Mouse (Mus musculus): ENCODE measurements at regions not wholly inside any gene's neighbourhood (a gene's known extent, or its start where the extent isn't known, plus 50 kb on each side); places are given as distances from the start of the nearest gene placed in this dataset.

GRCm38 (mm10) chr17:45799725-45800124, 66.1 kb upstream of the 1600014C23Rik start:
- H3K9ac ChIP-seq (ENCODE audit: low read length), result no peak overlapping the region
- H3K36me3 ChIP-seq (ENCODE audit: control insufficient read depth, insufficient read depth, low read length), result no peaks in the 10 kb centered on the region
- WGBS, result 91% methylated on average over 1 of the region's 1 CpGs
- no peak overlapping the region for H3K27ac ChIP-seq (ENCODE audit: low read depth, low read length)
- no peaks in the 10 kb centered on the region for H3K9me3 ChIP-seq (ENCODE audit: control insufficient read depth, low read length)
- no peak overlapping the region for H3K4me3 ChIP-seq (ENCODE audit: low read depth, low read length)
- DNase-seq (ENCODE audit: low spot score, missing footprints), result no peak
- ATAC-seq (ENCODE audit: low FRiP score), result no peak
- H3K27me3 ChIP-seq (ENCODE audit: control insufficient read depth, insufficient read depth, low read length), result no peaks in the 10 kb centered on the region
- H3K4me2 ChIP-seq, result no peak overlapping the region
- H3K4me1 ChIP-seq (ENCODE audit: control insufficient read depth, insufficient read depth, low read length), result no peaks in the 10 kb centered on the region

GRCm38 (mm10) chr17:45798996-45799395, 65.4 kb upstream of the 1600014C23Rik start:
- no peak for DNase-seq (ENCODE audit: low spot score, missing footprints)
- H3K9me3 ChIP-seq (ENCODE audit: control insufficient read depth, low read length), result no peaks in the 10 kb centered on the region
- no peak overlapping the region for H3K4me2 ChIP-seq
- H3K4me3 ChIP-seq (ENCODE audit: low read depth, low read length), result no peak overlapping the region
- ATAC-seq (ENCODE audit: low FRiP score), result no peak
- no peaks in the 10 kb centered on the region for H3K4me1 ChIP-seq (ENCODE audit: control insufficient read depth, insufficient read depth, low read length)
- no peaks in the 10 kb centered on the region for H3K27me3 ChIP-seq (ENCODE audit: control insufficient read depth, insufficient read depth, low read length)
- no peak overlapping the region for H3K9ac ChIP-seq (ENCODE audit: low read length)
- WGBS, result 84% methylated on average over 11 of the region's 11 CpGs
- no peak overlapping the region for H3K27ac ChIP-seq (ENCODE audit: low read depth, low read length)
- H3K36me3 ChIP-seq (ENCODE audit: control insufficient read depth, insufficient read depth, low read length), result no peaks in the 10 kb centered on the region

GRCm38 (mm10) chr17:45798456-45798855, 64.8 kb upstream of the 1600014C23Rik start:
- 85% methylated on average over 8 of the region's 8 CpGs for WGBS

GRCm38 (mm10) chr17:45797121-45797520, 63.5 kb upstream of the 1600014C23Rik start:
- Histone ChIP-seq H3K4me3 (ENCODE audit: low read depth, low read length) (no peak overlapping the region), H3K4me1 (ENCODE audit: control insufficient read depth, insufficient read depth, low read length) (no peaks in the 10 kb centered on the region), H3K27me3 (ENCODE audit: control insufficient read depth, insufficient read depth, low read length) (no peaks in the 10 kb centered on the region), H3K4me2 (no peak overlapping the region), H3K36me3 (ENCODE audit: control insufficient read depth, insufficient read depth, low read length) (no peaks in the 10 kb centered on the region), H3K27ac (ENCODE audit: low read depth, low read length) (no peak overlapping the region), H3K9me3 (ENCODE audit: control insufficient read depth, low read length) (no peaks in the 10 kb centered on the region), H3K9ac (ENCODE audit: low read length) (no peak overlapping the region)
- ATAC-seq (ENCODE audit: low FRiP score), result no peak
- 78% methylated on average over 6 of the region's 6 CpGs for WGBS
- no peak for DNase-seq (ENCODE audit: low spot score, missing footprints)

More at GRCm38 (mm10) chr17:45798456-45798855, 64.8 kb upstream of the 1600014C23Rik start:
- no peak overlapping the region for H3K4me3 ChIP-seq (ENCODE audit: low read depth, low read length)
- H3K9ac ChIP-seq (ENCODE audit: low read length), result no peak overlapping the region
- H3K4me2 ChIP-seq, result no peak overlapping the region
- no peak for ATAC-seq (ENCODE audit: low FRiP score)
- H3K9me3 ChIP-seq (ENCODE audit: control insufficient read depth, low read length), result no peaks in the 10 kb centered on the region
- no peaks in the 10 kb centered on the region for H3K4me1 ChIP-seq (ENCODE audit: control insufficient read depth, insufficient read depth, low read length)
- no peak for DNase-seq (ENCODE audit: low spot score, missing footprints)
- no peak overlapping the region for H3K27ac ChIP-seq (ENCODE audit: low read depth, low read length)
- H3K36me3 ChIP-seq (ENCODE audit: control insufficient read depth, insufficient read depth, low read length), result no peaks in the 10 kb centered on the region
- no peaks in the 10 kb centered on the region for H3K27me3 ChIP-seq (ENCODE audit: control insufficient read depth, insufficient read depth, low read length)

GRCm38 (mm10) chr17:45794926-45795325, 61.3 kb upstream of the 1600014C23Rik start:
- no peak overlapping the region for H3K9ac ChIP-seq (ENCODE audit: low read length)
- ATAC-seq (ENCODE audit: low FRiP score), result no peak
- WGBS, result 82% methylated on average over 7 of the region's 7 CpGs

GRCm38 (mm10) chr17:45790959-45791520, 57.4 kb upstream of the 1600014C23Rik start:
- Histone ChIP-seq H3K9me3 (ENCODE audit: control insufficient read depth, low read length) (no peaks in the 10 kb centered on the region), H3K4me2 (no peak overlapping the region), H3K4me3 (ENCODE audit: low read depth, low read length) (no peak overlapping the region), H3K4me1 (ENCODE audit: control insufficient read depth, insufficient read depth, low read length) (no peaks in the 10 kb centered on the region; the same call in 1 of the 2 replicates), H3K27ac (ENCODE audit: low read depth, low read length) (no peak overlapping the region), H3K9ac (ENCODE audit: low read length) (no peak overlapping the region), H3K36me3 (ENCODE audit: control insufficient read depth, insufficient read depth, low read length) (no peaks in the 10 kb centered on the region), H3K27me3 (ENCODE audit: control insufficient read depth, insufficient read depth, low read length) (no peaks in the 10 kb centered on the region)
- no peak for DNase-seq (ENCODE audit: low spot score, missing footprints)
- WGBS, result 87% methylated on average over 8 of the region's 8 CpGs
- no peak for ATAC-seq (ENCODE audit: low FRiP score)

More at GRCm38 (mm10) chr17:45794926-45795325, 61.3 kb upstream of the 1600014C23Rik start:
- Histone ChIP-seq H3K27me3 (ENCODE audit: control insufficient read depth, insufficient read depth, low read length) (no peaks in the 10 kb centered on the region), H3K27ac (ENCODE audit: low read depth, low read length) (no peak overlapping the region), H3K4me2 (no peak overlapping the region), H3K36me3 (ENCODE audit: control insufficient read depth, insufficient read depth, low read length) (no peaks in the 10 kb centered on the region), H3K4me1 (ENCODE audit: control insufficient read depth, insufficient read depth, low read length) (no peaks in the 10 kb centered on the region), H3K4me3 (ENCODE audit: low read depth, low read length) (no peak overlapping the region), H3K9me3 (ENCODE audit: control insufficient read depth, low read length) (no peaks in the 10 kb centered on the region)
- DNase-seq (ENCODE audit: low spot score, missing footprints), result no peak

- no peaks in the 10 kb centered on the region for H3K27me3 ChIP-seq (ENCODE audit: control insufficient read depth, insufficient read depth, low read length)
- ATAC-seq (ENCODE audit: low FRiP score) (no peak), DNase-seq (ENCODE audit: low spot score, missing footprints) (no peak)
- WGBS, result 25% methylated on average over 6 of the region's 6 CpGs
- no peaks in the 10 kb centered on the region; the same call in 1 of the 2 replicates for H3K4me1 ChIP-seq (ENCODE audit: control insufficient read depth, insufficient read depth, low read length)
- H3K27ac ChIP-seq (ENCODE audit: low read depth, low read length), result no peak overlapping the region
- no peak overlapping the region for H3K4me3 ChIP-seq (ENCODE audit: low read depth, low read length)
- H3K36me3 ChIP-seq (ENCODE audit: control insufficient read depth, insufficient read depth, low read length), result no peaks in the 10 kb centered on the region
- H3K4me2 ChIP-seq, result no peak overlapping the region
- H3K9me3 ChIP-seq (ENCODE audit: control insufficient read depth, low read length), result no peaks in the 10 kb centered on the region
- no peak overlapping the region for H3K9ac ChIP-seq (ENCODE audit: low read length)
Observed at GRCm38 (mm10) chr17:45789777-45790176, 56.1 kb upstream of the 1600014C23Rik start.

- H3K27me3 ChIP-seq (ENCODE audit: control insufficient read depth, insufficient read depth, low read length), result no peaks in the 10 kb centered on the region
- no peak overlapping the region for H3K9ac ChIP-seq (ENCODE audit: low read length)
- no peak overlapping the region for H3K4me3 ChIP-seq (ENCODE audit: low read depth, low read length)
- no peaks in the 10 kb centered on the region for H3K36me3 ChIP-seq (ENCODE audit: control insufficient read depth, insufficient read depth, low read length)
- 83% methylated on average over 10 of the region's 10 CpGs for WGBS
- no peaks in the 10 kb centered on the region for H3K9me3 ChIP-seq (ENCODE audit: control insufficient read depth, low read length)
- H3K27ac ChIP-seq (ENCODE audit: low read depth, low read length), result no peak overlapping the region
- ATAC-seq (ENCODE audit: low FRiP score) (no peak), DNase-seq (ENCODE audit: low spot score, missing footprints) (no peak)
- H3K4me2 ChIP-seq, result no peak overlapping the region
- H3K4me1 ChIP-seq (ENCODE audit: control insufficient read depth, insufficient read depth, low read length), result no peaks in the 10 kb centered on the region; the same call in 1 of the 2 replicates
Observed at GRCm38 (mm10) chr17:45784905-45785304, 51.3 kb upstream of the 1600014C23Rik start.

GRCm38 (mm10) chr17:45784496-45784895, 50.9 kb upstream of the 1600014C23Rik start:
- Histone ChIP-seq H3K9ac (ENCODE audit: low read length) (no peak overlapping the region), H3K36me3 (ENCODE audit: control insufficient read depth, insufficient read depth, low read length) (no peaks in the 10 kb centered on the region), H3K9me3 (ENCODE audit: control insufficient read depth, low read length) (no peaks in the 10 kb centered on the region), H3K4me2 (no peak overlapping the region), H3K4me1 (ENCODE audit: control insufficient read depth, insufficient read depth, low read length) (no peaks in the 10 kb centered on the region; the same call in 1 of the 2 replicates), H3K4me3 (ENCODE audit: low read depth, low read length) (no peak overlapping the region), H3K27me3 (ENCODE audit: control insufficient read depth, insufficient read depth, low read length) (no peaks in the 10 kb centered on the region), H3K27ac (ENCODE audit: low read depth, low read length) (no peak overlapping the region)
- DNase-seq (ENCODE audit: low spot score, missing footprints) (no peak), ATAC-seq (ENCODE audit: low FRiP score) (no peak)
- WGBS, result 86% methylated on average over 5 of the region's 5 CpGs
